Mouse (Mus musculus): ENCODE results near the gene 9530068E07Rik.

DNA sequence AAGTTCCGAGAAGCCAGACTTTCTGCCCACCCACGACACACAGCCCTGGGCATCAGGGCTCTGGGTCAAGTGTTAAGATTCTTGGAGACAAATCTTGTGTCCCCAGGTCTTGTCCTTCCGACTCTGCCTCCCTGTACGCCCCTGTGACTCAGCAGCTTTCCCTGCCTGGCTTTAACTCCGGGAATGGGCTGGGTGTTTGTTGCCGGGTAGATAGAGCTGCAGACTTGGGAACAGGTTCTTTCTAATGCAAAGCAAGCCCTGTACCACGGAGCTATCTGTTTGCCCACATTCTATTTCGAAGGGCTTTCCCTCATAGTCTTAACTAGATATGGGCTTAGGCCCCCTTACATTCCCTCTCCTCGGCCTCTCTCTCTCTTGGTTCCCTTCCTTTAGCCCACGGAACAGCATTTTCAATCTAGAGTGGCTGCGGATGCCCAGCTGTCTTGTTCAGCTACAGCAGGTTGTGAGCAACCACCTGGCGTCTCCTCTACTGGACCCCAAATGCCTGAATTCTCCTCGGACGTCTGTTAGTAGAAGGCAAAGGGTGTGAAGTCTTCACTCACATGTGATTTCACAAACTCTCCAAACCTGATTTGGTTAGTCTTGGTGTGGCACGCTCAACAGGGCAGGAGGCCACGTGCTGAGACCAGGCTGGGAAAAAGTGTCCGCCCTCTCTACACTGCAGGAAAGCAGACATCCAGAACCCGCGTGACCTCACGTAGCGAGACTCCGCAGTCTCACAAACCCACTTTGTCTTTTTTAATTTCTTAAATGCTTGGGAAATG is 36.4 kb upstream of the 9530068E07Rik start:
- TF ChIP-seq CTCF (IDR thresholded peaks at IDR 0.05; ENCODE audit: extremely low read depth, insufficient read length, insufficient replicate concordance, low read depth, low read length), result no peak
- TF ChIP-seq POLR2A (IDR thresholded peaks at IDR 0.05; ENCODE audit: low read depth, low read length), result no peak
